Mouse (Mus musculus): ENCODE results near the gene Mrps10.

DNA sequence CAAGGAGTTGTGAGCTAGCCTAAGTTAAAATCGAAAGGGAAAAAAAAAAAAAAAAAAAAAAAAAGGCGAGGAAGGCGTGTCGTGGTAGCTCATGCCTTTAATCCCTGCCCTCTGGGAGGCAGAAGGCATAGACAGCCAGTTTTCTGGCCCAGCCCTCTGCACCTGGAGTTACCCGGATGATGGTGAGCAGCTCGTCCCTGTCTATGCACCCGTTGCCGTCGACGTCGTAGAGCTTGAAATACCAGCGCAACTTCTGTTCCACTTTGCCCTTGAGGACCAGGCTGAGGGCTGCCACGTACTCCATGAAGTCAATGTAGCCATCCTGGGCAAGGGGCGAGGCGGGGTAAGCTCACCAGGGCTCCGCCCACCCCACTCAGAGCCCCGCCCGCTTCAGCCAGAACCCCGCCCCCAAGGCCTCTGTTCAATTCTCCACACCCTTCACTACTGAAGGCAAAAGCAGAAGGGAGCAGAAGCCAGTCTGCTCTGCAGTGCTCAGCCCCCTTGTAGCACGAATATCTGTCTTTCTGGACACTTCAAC lies 26.8 kb downstream of the Mrps10 start:
- TF ChIP-seq POLR2A (IDR thresholded peaks at IDR 0.05; ENCODE audit: insufficient read length, low read depth) (no peak), USF1 (IDR thresholded peaks at IDR 0.05; ENCODE audit: low read depth) (no peak), MAX (IDR thresholded peaks at IDR 0.05; ENCODE audit: low read depth) (no peak), POLR2AphosphoS2 (IDR thresholded peaks at IDR 0.05; ENCODE audit: insufficient read length, low read depth) (no peak), MYOG (IDR thresholded peaks at IDR 0.05; ENCODE audit: control insufficient read depth in 1 of 3, insufficient read depth in 1 of 3, insufficient read length in 2 of 3, low read depth in 2 of 3) (no peak), TCF3 (IDR thresholded peaks at IDR 0.05; ENCODE audit: insufficient read length, low read depth) (no peak), E2F4 (IDR thresholded peaks at IDR 0.05; ENCODE audit: insufficient read depth) (no peak), CEBPB (IDR thresholded peaks at IDR 0.05; ENCODE audit: insufficient read depth, poor library complexity, severe bottlenecking) (no peak), REST (IDR thresholded peaks at IDR 0.05; ENCODE audit: insufficient read depth, insufficient read length) (no peak), TCF12 (IDR thresholded peaks at IDR 0.05; ENCODE audit: insufficient read depth, poor library complexity, severe bottlenecking) (no peak), MYOD1 (IDR thresholded peaks at IDR 0.05; ENCODE audit: control insufficient read depth in 1 of 3, insufficient read length in 2 of 3, low read depth in 2 of 3) (no peak)
